Mouse (Mus musculus): ENCODE results near the gene Aktip. TPM values are rescaled to one million over a fixed set of nuclear protein-coding genes. Genes with fewer than 3 reads are reported as not detected.

The Aktip gene
- polyA plus RNA-seq, 1 experiment from 2014 or later: 51.8 TPM

DNA sequence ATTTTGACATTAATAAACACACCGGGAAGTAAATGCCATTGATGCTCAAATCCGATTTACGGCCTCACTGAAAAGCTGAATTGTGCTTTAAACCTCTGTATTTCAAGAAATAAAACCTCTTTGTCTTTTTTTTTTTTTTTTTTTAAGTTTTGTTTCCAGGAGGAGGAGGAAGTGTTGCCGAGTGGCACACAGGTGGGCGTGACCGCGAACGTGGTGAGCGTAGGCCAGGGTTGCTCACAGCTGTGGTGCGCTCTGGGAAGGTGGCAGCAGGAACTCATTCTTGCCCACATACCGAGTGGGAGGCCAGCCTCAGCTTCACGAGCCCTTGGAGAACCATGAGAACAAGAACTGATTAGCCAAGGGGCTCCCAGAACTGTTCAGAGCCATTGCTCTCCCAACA is 13.4 kb downstream of the Aktip start:
- Histone ChIP-seq H3K27ac (no peak overlapping the region), H3K36me3 (no peaks in the 10 kb centered on the region), H3K27me3 (replicated peaks) (peaks cover 5% of the 10 kb centered on the region; the same call in 1 of the 2 replicates), H3K9me3 (no peaks in the 10 kb centered on the region), H3K9ac (no peak overlapping the region), H3K4me3 (replicated peaks) (no peak overlapping the region), H3K4me2 (no peak overlapping the region), H3K4me1 (0 out of 2 replicates have a peak, but pooled peaks cover 4% of the 10 kb centered on the region)
- no peak for ATAC-seq (ENCODE audit: insufficient read depth, low FRiP score, low read depth)
- 70% methylated on average over 12 of the region's 12 CpGs for WGBS

- no peaks in the 10 kb centered on the region for H3K27me3 ChIP-seq (replicated peaks)
- H3K4me3 ChIP-seq (replicated peaks): no peak overlapping the region
- no peak overlapping the region for H3K9ac ChIP-seq
- no peak overlapping the region for H3K4me2 ChIP-seq
- H3K36me3 ChIP-seq: no peaks in the 10 kb centered on the region
- 25% methylated on average over 1 of the region's 1 CpGs for WGBS
- H3K27ac ChIP-seq: no peak overlapping the region
- no peaks in the 10 kb centered on the region for H3K9me3 ChIP-seq
- no peak for ATAC-seq (ENCODE audit: insufficient read depth, low FRiP score, low read depth)
- no peaks in the 10 kb centered on the region for H3K4me1 ChIP-seq
Measured at GRCm38 (mm10) chr8:91177708-91178107, 22.1 kb downstream of the Aktip start.

GRCm38 (mm10) chr8:91176176-91176575 is 23.6 kb downstream of the Aktip start:
- WGBS: 69% methylated on average over 14 of the region's 14 CpGs
- H3K9me3 ChIP-seq: no peaks in the 10 kb centered on the region
- no peaks in the 10 kb centered on the region for H3K4me1 ChIP-seq
- no peaks in the 10 kb centered on the region for H3K36me3 ChIP-seq
- H3K27ac ChIP-seq: no peak overlapping the region
- no peak overlapping the region for H3K4me2 ChIP-seq
- no peak overlapping the region for H3K9ac ChIP-seq
- no peaks in the 10 kb centered on the region for H3K27me3 ChIP-seq (replicated peaks)
- ATAC-seq (ENCODE audit: insufficient read depth, low FRiP score, low read depth): no peak
- H3K4me3 ChIP-seq (replicated peaks): no peak overlapping the region

- H3K4me3 ChIP-seq (replicated peaks): no peak overlapping the region
- H3K27ac ChIP-seq: no peak overlapping the region
- WGBS: 42% methylated on average over 13 of the region's 13 CpGs
- H3K4me1 ChIP-seq: no peaks in the 10 kb centered on the region
- no peaks in the 10 kb centered on the region for H3K9me3 ChIP-seq
- H3K27me3 ChIP-seq (replicated peaks): no peaks in the 10 kb centered on the region; the same call in 1 of the 2 replicates
- H3K4me2 ChIP-seq: no peak overlapping the region
- no peaks in the 10 kb centered on the region for H3K36me3 ChIP-seq
- ATAC-seq (ENCODE audit: insufficient read depth, low FRiP score, low read depth): no peak
- H3K9ac ChIP-seq: no peak overlapping the region
Measured at GRCm38 (mm10) chr8:91171605-91172004, 28.2 kb downstream of the Aktip start.

- Histone ChIP-seq H3K36me3 (no peaks in the 10 kb centered on the region), H3K9ac (no peak overlapping the region), H3K27me3 (replicated peaks) (no peaks in the 10 kb centered on the region; the same call in 1 of the 2 replicates), H3K4me3 (replicated peaks) (no peak overlapping the region), H3K9me3 (no peaks in the 10 kb centered on the region), H3K4me2 (no peak overlapping the region), H3K27ac (no peak overlapping the region), H3K4me1 (no peaks in the 10 kb centered on the region)
- no peak for ATAC-seq (ENCODE audit: insufficient read depth, low FRiP score, low read depth)
- 59% methylated on average over 14 of the region's 14 CpGs for WGBS
Measured at GRCm38 (mm10) chr8:91170914-91171313, 28.9 kb downstream of the Aktip start.

GRCm38 (mm10) chr8:91170152-91170551 is 29.6 kb downstream of the Aktip start:
- no peaks in the 10 kb centered on the region for H3K4me1 ChIP-seq
- WGBS: 58% methylated on average over 6 of the region's 6 CpGs
- H3K27me3 ChIP-seq (replicated peaks): no peaks in the 10 kb centered on the region; the same call in 1 of the 2 replicates
- no peak overlapping the region for H3K27ac ChIP-seq
- no peak overlapping the region for H3K4me3 ChIP-seq (replicated peaks)
- no peak overlapping the region for H3K4me2 ChIP-seq
- H3K36me3 ChIP-seq: no peaks in the 10 kb centered on the region
- no peak for ATAC-seq (ENCODE audit: insufficient read depth, low FRiP score, low read depth)
- no peak overlapping the region for H3K9ac ChIP-seq
- no peaks in the 10 kb centered on the region for H3K9me3 ChIP-seq

DNA sequence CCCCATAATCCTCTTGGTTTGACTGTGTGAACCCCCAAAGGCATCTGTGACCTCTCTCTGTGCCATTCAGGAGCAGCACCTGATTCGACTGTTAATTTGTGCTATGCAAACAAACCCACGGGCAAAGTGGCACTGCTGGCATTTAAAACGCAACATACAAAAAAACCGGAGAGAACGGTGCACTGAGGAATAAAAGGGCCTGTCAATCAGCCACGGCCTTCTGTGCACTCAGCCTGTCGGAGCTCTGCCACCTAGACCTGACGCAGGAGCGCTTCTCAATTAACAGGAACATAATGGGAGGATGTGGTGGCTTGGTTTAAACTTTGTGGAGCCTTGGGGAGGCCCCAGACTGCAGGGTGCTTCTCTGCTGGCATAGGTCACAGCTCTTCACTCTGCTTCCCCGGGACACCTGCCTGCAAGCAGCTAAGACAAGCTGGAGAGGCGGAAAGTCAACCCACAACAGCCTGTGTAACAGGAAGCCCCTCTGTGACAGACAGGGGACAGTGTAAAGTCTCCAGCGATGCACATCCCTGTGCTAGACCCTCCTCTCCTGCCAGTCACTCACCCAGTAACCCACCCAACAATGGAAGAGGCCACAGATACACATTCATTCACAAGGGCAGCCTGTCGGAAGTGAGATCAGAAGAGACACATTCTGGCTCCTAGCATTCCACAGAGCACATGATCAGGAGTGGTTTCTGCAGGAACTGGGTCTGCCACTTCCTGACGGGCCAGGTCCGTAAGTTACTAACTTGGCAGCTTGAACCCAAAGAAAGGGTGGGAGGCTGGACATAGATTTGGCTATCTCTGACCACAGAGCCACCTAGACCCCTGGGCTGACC is 39.6 kb downstream of the Aktip start:
- Histone ChIP-seq H3K9me3 (no peaks in the 10 kb centered on the region), H3K27me3 (replicated peaks) (no peaks in the 10 kb centered on the region), H3K4me1 (no peaks in the 10 kb centered on the region), H3K27ac (no peak overlapping the region), H3K9ac (no peak overlapping the region), H3K36me3 (no peaks in the 10 kb centered on the region), H3K4me3 (replicated peaks) (no peak overlapping the region), H3K4me2 (no peak overlapping the region)
- 59% methylated on average over 15 of the region's 15 CpGs for WGBS
- no peak for ATAC-seq (ENCODE audit: insufficient read depth, low FRiP score, low read depth)

GRCm38 (mm10) chr8:91158617-91159016 is 41.2 kb downstream of the Aktip start:
- no peak overlapping the region for H3K4me3 ChIP-seq (replicated peaks)
- WGBS: 92% methylated on average over 10 of the region's 10 CpGs
- ATAC-seq (ENCODE audit: insufficient read depth, low FRiP score, low read depth): no peak
- H3K27me3 ChIP-seq (replicated peaks): no peaks in the 10 kb centered on the region
- no peak overlapping the region for H3K4me2 ChIP-seq
- no peak overlapping the region for H3K9ac ChIP-seq
- H3K36me3 ChIP-seq: no peaks in the 10 kb centered on the region
- H3K4me1 ChIP-seq: no peaks in the 10 kb centered on the region
- no peak overlapping the region for H3K27ac ChIP-seq
- no peaks in the 10 kb centered on the region for H3K9me3 ChIP-seq

GRCm38 (mm10) chr8:91154564-91154963 is 45.2 kb downstream of the Aktip start:
- Histone ChIP-seq H3K27me3 (replicated peaks) (no peaks in the 10 kb centered on the region), H3K4me1 (no peaks in the 10 kb centered on the region), H3K9ac (no peak overlapping the region), H3K36me3 (no peaks in the 10 kb centered on the region), H3K4me2 (no peak overlapping the region), H3K9me3 (no peaks in the 10 kb centered on the region), H3K4me3 (replicated peaks) (no peak overlapping the region), H3K27ac (no peak overlapping the region)
- ATAC-seq (ENCODE audit: insufficient read depth, low FRiP score, low read depth): no peak
- 42% methylated on average over 6 of the region's 6 CpGs for WGBS

- no peaks in the 10 kb centered on the region for H3K36me3 ChIP-seq
- no peak overlapping the region for H3K4me2 ChIP-seq
- 0 out of 2 replicates have a peak, but pooled peaks cover under 1% of the 10 kb centered on the region for H3K4me1 ChIP-seq
- no peak overlapping the region for H3K9ac ChIP-seq
- WGBS: 71% methylated on average over 3 of the region's 3 CpGs
- H3K9me3 ChIP-seq: no peaks in the 10 kb centered on the region
- H3K27me3 ChIP-seq (replicated peaks): no peaks in the 10 kb centered on the region
- ATAC-seq (ENCODE audit: insufficient read depth, low FRiP score, low read depth): no peak
- no peak overlapping the region for H3K4me3 ChIP-seq (replicated peaks)
- H3K27ac ChIP-seq: no peak overlapping the region
Measured at GRCm38 (mm10) chr8:91153831-91154230, 45.9 kb downstream of the Aktip start.

GRCm38 (mm10) chr8:91151531-91151930 is 48.2 kb downstream of the Aktip start:
- Histone ChIP-seq H3K36me3 (no peaks in the 10 kb centered on the region), H3K27ac (no peak overlapping the region), H3K4me2 (no peak overlapping the region), H3K4me3 (replicated peaks) (no peak overlapping the region), H3K9ac (no peak overlapping the region), H3K4me1 (0 out of 2 replicates have a peak, but pooled peaks cover 4% of the 10 kb centered on the region), H3K9me3 (no peaks in the 10 kb centered on the region), H3K27me3 (replicated peaks) (no peaks in the 10 kb centered on the region)
- ATAC-seq (ENCODE audit: insufficient read depth, low FRiP score, low read depth): no peak
- 90% methylated on average over 7 of the region's 7 CpGs for WGBS

DNA sequence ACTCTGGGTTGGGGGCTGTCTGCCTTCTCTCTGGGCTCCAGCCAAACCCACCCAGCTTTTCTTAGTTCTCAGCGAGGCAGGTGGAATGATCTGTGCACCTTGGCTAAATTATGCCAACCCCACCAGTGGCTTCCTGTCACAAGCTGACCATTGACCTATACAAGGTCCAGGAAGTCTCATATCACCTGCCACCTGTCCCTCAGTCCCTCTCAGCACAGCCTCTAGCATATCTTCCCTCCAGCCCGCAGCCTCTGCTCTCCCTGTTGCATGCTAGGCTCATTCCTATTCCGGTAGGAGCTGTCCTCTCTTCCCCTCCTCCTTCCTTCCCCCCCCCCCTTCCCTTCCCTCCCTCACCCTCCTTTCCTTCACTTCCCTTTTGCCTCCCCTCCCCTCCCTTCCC is 50.5 kb downstream of the Aktip start:
- WGBS: 76% methylated on average over 3 of the region's 3 CpGs
- H3K36me3 ChIP-seq: no peaks in the 10 kb centered on the region
- H3K4me1 ChIP-seq: 0 out of 2 replicates have a peak, but pooled peaks cover 4% of the 10 kb centered on the region
- H3K9me3 ChIP-seq: no peaks in the 10 kb centered on the region
- no peak overlapping the region for H3K4me3 ChIP-seq (replicated peaks)
- H3K4me2 ChIP-seq: no peak overlapping the region
- H3K9ac ChIP-seq: no peak overlapping the region
- ATAC-seq (ENCODE audit: insufficient read depth, low FRiP score, low read depth): no peak; the same call in 1 of the 2 replicates
- no peaks in the 10 kb centered on the region for H3K27me3 ChIP-seq (replicated peaks)
- H3K27ac ChIP-seq: no peak overlapping the region

All from stomach, embryonic 15.5 days (tissue).